Mouse (Mus musculus) midbrain, embryonic 10.5 days (tissue): ENCODE data around the gene Dnm3. TPM values are rescaled to one million over a fixed set of nuclear protein-coding genes. Genes with fewer than 3 reads are reported as not detected.

Experiments used
- DNase-seq: peaks from one replicate; pipeline ENCODE4 v3.0.0-alpha.2; 2017; ENCODE audit warnings: low spot score
- H3K27ac ChIP-seq: fragments of 300-500 bp; sonication (generic); replicated peaks from 2 replicates; pipeline ENCODE4 v1.5.1; 2016; ENCODE audit warnings: mild to moderate bottlenecking
- H3K27me3 ChIP-seq: fragments of 300-500 bp; sonication (generic); 2 replicates; pipeline ENCODE4 v1.6.1; 2016; ENCODE audit warnings: low read depth, mild to moderate bottlenecking; ENCODE audit not compliant: poor library complexity, severe bottlenecking
- H3K36me3 ChIP-seq: fragments of 300-500 bp; sonication (generic); 2 replicates; pipeline ENCODE4 v1.6.1; 2016; ENCODE audit warnings: mild to moderate bottlenecking, moderate library complexity
- H3K4me1 ChIP-seq: fragments of 300-500 bp; sonication (generic); 2 replicates; pipeline ENCODE4 v1.6.1; 2016
- H3K4me3 ChIP-seq: fragments of 300-500 bp; sonication (generic); 2 replicates; pipeline ENCODE4 v1.5.1; 2016; ENCODE audit warnings: mild to moderate bottlenecking, moderate library complexity
- H3K9me3 ChIP-seq: fragments of 300-500 bp; sonication (generic); replicated peaks from 2 replicates; pipeline ENCODE4 v1.6.1; 2016; ENCODE audit warnings: mild to moderate bottlenecking
- WGBS: fragments of 180-500 bp; shearing (Covaris S2); methylation state at CpG from one replicate; pipeline ENCODE4 v1.1.7; 2016; 5-methylcytosine and 5-hydroxymethylcytosine counted together
- polyA plus RNA-seq: library from polyadenylated mRNA; unstranded; fragments of >200 nt; fragmentation: Nextera tagmentation; extraction: Ambion mirVana; gene quantifications from 2 replicates; pipeline ENCODE4 v1.2.1, GENCODE M21; 2016

Gene Dnm3
- polyA plus RNA-seq = 2.3 and 4.8 TPM in 2 replicates

GRCm38 (mm10) chr1:162477246-162478209 is at the start of gene Dnm3:
Gene Dnm3, minus strand, starts transcription at chr1:162478034.
- no peaks in the 10 kb centered on the region for H3K9me3 ChIP-seq
- H3K27me3 ChIP-seq = peaks cover 36% of the 10 kb centered on the region
- H3K27ac ChIP-seq = peak within 1 kb of the TSS; percentile 42; the same call in 1 of the 2 replicates
- no peaks in the 10 kb centered on the region for H3K36me3 ChIP-seq
- DNase-seq = peak; percentile 90
- WGBS = under 1% methylated on average over 56 of the region's 56 CpGs
- H3K4me1 ChIP-seq = peaks cover 17% of the 10 kb centered on the region
- peak within 1 kb of the TSS; percentile 73 for H3K4me3 ChIP-seq

GRCm38 (mm10) chr1:162515116-162515515 is 37.3 kb upstream of the Dnm3 start:
- no peak overlapping the region for H3K4me3 ChIP-seq
- H3K27me3 ChIP-seq = no peaks in the 10 kb centered on the region
- DNase-seq = no peak
- no peaks in the 10 kb centered on the region for H3K36me3 ChIP-seq
- no peaks in the 10 kb centered on the region for H3K9me3 ChIP-seq
- WGBS = 85% methylated on average over 1 of the region's 1 CpGs
- no peak overlapping the region for H3K27ac ChIP-seq
- no peaks in the 10 kb centered on the region for H3K4me1 ChIP-seq

- no peak overlapping the region for H3K27ac ChIP-seq
- no peak overlapping the region for H3K4me3 ChIP-seq
- H3K27me3 ChIP-seq = no peaks in the 10 kb centered on the region
- WGBS = 83% methylated on average over 2 of the region's 2 CpGs
- no peaks in the 10 kb centered on the region for H3K4me1 ChIP-seq
- DNase-seq = no peak
- no peaks in the 10 kb centered on the region for H3K36me3 ChIP-seq
- no peaks in the 10 kb centered on the region for H3K9me3 ChIP-seq
Observed at GRCm38 (mm10) chr1:162510013-162510356, 32.2 kb upstream of the Dnm3 start.

- WGBS = 65% methylated on average over 12 of the region's 12 CpGs
- Histone ChIP-seq H3K4me1 (no peaks in the 10 kb centered on the region), H3K9me3 (no peaks in the 10 kb centered on the region), H3K36me3 (no peaks in the 10 kb centered on the region), H3K4me3 (no peak overlapping the region), H3K27me3 (no peaks in the 10 kb centered on the region), H3K27ac (no peak overlapping the region)
- DNase-seq = no peak
Observed at GRCm38 (mm10) chr1:162509329-162510012, 31.6 kb upstream of the Dnm3 start.

GRCm38 (mm10) chr1:162508211-162509005 is 30.6 kb upstream of the Dnm3 start:
- Histone ChIP-seq H3K27me3 (no peaks in the 10 kb centered on the region), H3K4me3 (no peak overlapping the region), H3K36me3 (no peaks in the 10 kb centered on the region), H3K27ac (no peak overlapping the region), H3K9me3 (no peaks in the 10 kb centered on the region), H3K4me1 (no peaks in the 10 kb centered on the region)
- 84% methylated on average over 4 of the region's 4 CpGs for WGBS
- DNase-seq = no peak

- DNase-seq = no peak
- Histone ChIP-seq H3K27me3 (no peaks in the 10 kb centered on the region), H3K4me1 (no peaks in the 10 kb centered on the region), H3K27ac (no peak overlapping the region), H3K36me3 (no peaks in the 10 kb centered on the region), H3K4me3 (no peak overlapping the region), H3K9me3 (no peaks in the 10 kb centered on the region)
- 91% methylated on average over 4 of the region's 4 CpGs for WGBS
Observed at GRCm38 (mm10) chr1:162506516-162506915, 28.7 kb upstream of the Dnm3 start.

GRCm38 (mm10) chr1:162505649-162506048 is 27.8 kb upstream of the Dnm3 start:
- WGBS = 92% methylated on average over 6 of the region's 6 CpGs
- Histone ChIP-seq H3K4me1 (no peaks in the 10 kb centered on the region), H3K4me3 (no peak overlapping the region), H3K27ac (no peak overlapping the region), H3K36me3 (no peaks in the 10 kb centered on the region), H3K27me3 (no peaks in the 10 kb centered on the region), H3K9me3 (no peaks in the 10 kb centered on the region)
- DNase-seq = no peak

GRCm38 (mm10) chr1:162476531-162477080 is 1.2 kb downstream of the Dnm3 start:
- H3K9me3 ChIP-seq = no peaks in the 10 kb centered on the region
- DNase-seq = peak; percentile 13
- H3K4me1 ChIP-seq = peaks cover 17% of the 10 kb centered on the region
- no peaks in the 10 kb centered on the region for H3K36me3 ChIP-seq
- H3K4me3 ChIP-seq = peak overlapping the region; percentile 73
- 1% methylated on average over 19 of the region's 19 CpGs for WGBS
- no peak overlapping the region for H3K27ac ChIP-seq
- H3K27me3 ChIP-seq = peaks cover 36% of the 10 kb centered on the region

- no peaks in the 10 kb centered on the region for H3K9me3 ChIP-seq
- H3K4me1 ChIP-seq = peaks cover 16% of the 10 kb centered on the region
- no peak overlapping the region for H3K4me3 ChIP-seq
- no peak for DNase-seq
- 76% methylated on average over 1 of the region's 1 CpGs for WGBS
- H3K36me3 ChIP-seq = no peaks in the 10 kb centered on the region
- peaks cover 36% of the 10 kb centered on the region for H3K27me3 ChIP-seq
- no peak overlapping the region for H3K27ac ChIP-seq
Observed at GRCm38 (mm10) chr1:162472949-162473348, 4.9 kb downstream of the Dnm3 start.

- Histone ChIP-seq H3K27me3 (peaks cover 21% of the 10 kb centered on the region), H3K27ac (no peak overlapping the region), H3K4me3 (no peak overlapping the region), H3K4me1 (no peaks in the 10 kb centered on the region), H3K9me3 (no peaks in the 10 kb centered on the region), H3K36me3 (no peaks in the 10 kb centered on the region)
- DNase-seq = no peak
Observed at GRCm38 (mm10) chr1:162471089-162471488, 6.7 kb downstream of the Dnm3 start.

- H3K27me3 ChIP-seq = peaks cover 8% of the 10 kb centered on the region
- H3K36me3 ChIP-seq = no peaks in the 10 kb centered on the region
- no peaks in the 10 kb centered on the region for H3K4me1 ChIP-seq
- DNase-seq = no peak
- no peak overlapping the region for H3K27ac ChIP-seq
- 80% methylated on average over 2 of the region's 2 CpGs for WGBS
- H3K9me3 ChIP-seq = no peaks in the 10 kb centered on the region
- no peak overlapping the region for H3K4me3 ChIP-seq
Observed at GRCm38 (mm10) chr1:162469752-162470280, 8.0 kb downstream of the Dnm3 start.

GRCm38 (mm10) chr1:162463676-162464075 is 14.2 kb downstream of the Dnm3 start:
- no peaks in the 10 kb centered on the region for H3K9me3 ChIP-seq
- no peaks in the 10 kb centered on the region for H3K27me3 ChIP-seq
- DNase-seq = no peak
- H3K27ac ChIP-seq = no peak overlapping the region
- H3K4me3 ChIP-seq = no peak overlapping the region
- no peaks in the 10 kb centered on the region for H3K4me1 ChIP-seq
- 86% methylated on average over 8 of the region's 8 CpGs for WGBS
- H3K36me3 ChIP-seq = no peaks in the 10 kb centered on the region
